Mouse (Mus musculus) left cerebral cortex, postnatal 25 days (tissue): Measurements from ENCODE around the gene Tagln. TPM values are rescaled to one million over a fixed set of nuclear protein-coding genes. Genes with fewer than 3 reads are reported as not detected.

Experiments used
- DNase-seq, 2 experiments: peaks; one replicate each; pipeline ENCODE4 v3.0.0; 2022; ENCODE audit warnings: low spot score in 2 of 2, mixed read lengths in 1 of 2
- intact Hi-C: fragments of 180-260 bp; cut with DNase I; formaldehyde crosslinking; loops from one replicate; pipeline ENCODE4 v1.15.1; 2025
- total RNA-seq, 2 experiments: library from RNA; stranded (reverse); gene quantifications; 2 replicates each; pipeline ENCODE4 v1.2.3; 2021

Gene Tagln
- total RNA-seq, 2 experiments from 2014 or later, result 9.3 to 12.7 TPM

- intact Hi-C loops, result no loop called here
- no peak for DNase-seq
Measured at GRCm38 (mm10) chr9:45952057-45952456, 16.2 kb upstream of the Tagln start.

DNA sequence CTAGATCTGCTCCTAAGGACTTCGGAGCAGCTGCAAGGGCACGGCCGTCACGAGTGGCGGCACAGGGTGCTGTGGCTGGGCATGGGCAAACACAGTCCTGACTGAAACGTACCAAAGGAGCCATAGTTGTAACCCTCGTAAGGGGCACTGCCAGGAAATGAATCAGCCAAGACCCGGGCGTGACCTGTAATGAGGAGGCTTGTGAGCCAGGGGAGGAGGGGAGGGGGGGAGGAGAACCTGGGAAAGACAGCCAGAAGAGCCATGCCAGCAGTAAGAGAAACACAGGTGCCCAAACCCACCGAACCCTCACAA lies 11.0 kb upstream of the Tagln start:
- DNase-seq, result no peak
- intact Hi-C loops, result no loop called here

GRCm38 (mm10) chr9:45946182-45946871 lies 10.5 kb upstream of the Tagln start:
- intact Hi-C loops, result no loop called here
- no peak for DNase-seq

DNA sequence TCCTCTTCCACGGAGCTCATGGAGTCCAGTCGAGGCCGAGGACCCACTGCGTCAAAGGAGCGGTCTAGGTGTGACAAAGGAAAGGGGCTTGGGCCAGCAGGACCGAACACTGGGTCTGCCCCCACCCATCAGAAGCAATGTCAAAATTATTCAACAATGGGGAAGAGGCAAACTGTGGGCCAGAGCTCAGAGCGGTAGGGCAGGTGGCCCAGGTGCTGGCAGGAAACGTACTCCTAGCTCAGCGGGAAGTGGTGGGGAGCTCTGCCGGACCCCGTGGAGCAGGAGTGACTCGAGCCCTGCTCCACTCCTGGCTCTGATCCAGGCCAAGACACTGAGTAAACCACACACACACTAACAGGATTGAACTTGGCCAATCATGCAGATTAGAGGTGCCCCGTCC lies 9.9 kb upstream of the Tagln start:
- DNase-seq, result no peak
- intact Hi-C loops, result no loop called here

DNA sequence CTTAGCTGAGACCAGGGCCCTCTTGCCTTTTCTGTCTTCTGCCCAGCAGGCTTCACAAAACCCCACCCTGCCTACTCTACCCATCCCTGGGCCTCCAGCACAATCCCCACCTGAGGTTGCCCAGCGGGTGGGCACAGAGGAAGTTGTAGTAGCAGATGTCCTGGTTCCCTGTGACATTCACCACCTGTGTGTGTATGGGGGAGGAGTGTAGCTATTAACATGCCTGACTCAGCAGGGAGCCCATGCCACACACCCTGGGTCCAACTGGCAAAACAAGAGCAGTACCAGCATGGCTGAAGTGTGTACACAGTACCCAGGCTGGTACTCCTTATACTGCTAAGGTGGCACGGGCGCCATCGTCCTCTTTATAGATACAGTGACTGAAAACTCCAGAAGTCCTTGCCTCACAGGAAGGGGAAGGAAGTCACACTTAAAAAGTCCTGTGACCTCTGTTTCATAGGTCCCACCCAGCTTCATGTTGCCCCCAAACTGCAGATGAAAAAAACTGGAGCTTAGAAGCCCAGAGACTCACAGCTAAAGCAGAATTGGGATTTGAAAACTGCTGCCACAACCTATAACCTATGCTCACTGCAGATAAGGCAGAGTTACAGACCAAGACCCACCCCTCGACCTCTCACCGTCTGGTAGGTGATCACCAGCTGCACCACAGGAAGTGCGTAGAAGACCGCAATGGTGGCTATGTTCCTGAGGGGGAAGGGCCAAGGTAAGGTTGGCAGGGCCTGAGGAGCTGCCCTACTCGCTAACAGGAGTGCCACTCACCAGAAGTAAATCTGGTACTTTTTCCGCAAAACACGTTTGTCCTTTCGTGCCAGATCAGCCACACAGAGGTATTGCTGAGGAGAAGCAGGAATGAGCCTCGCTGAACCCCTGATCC lies 8.9 kb upstream of the Tagln start:
- intact Hi-C loops, result no loop called here
- no peak for DNase-seq

DNA sequence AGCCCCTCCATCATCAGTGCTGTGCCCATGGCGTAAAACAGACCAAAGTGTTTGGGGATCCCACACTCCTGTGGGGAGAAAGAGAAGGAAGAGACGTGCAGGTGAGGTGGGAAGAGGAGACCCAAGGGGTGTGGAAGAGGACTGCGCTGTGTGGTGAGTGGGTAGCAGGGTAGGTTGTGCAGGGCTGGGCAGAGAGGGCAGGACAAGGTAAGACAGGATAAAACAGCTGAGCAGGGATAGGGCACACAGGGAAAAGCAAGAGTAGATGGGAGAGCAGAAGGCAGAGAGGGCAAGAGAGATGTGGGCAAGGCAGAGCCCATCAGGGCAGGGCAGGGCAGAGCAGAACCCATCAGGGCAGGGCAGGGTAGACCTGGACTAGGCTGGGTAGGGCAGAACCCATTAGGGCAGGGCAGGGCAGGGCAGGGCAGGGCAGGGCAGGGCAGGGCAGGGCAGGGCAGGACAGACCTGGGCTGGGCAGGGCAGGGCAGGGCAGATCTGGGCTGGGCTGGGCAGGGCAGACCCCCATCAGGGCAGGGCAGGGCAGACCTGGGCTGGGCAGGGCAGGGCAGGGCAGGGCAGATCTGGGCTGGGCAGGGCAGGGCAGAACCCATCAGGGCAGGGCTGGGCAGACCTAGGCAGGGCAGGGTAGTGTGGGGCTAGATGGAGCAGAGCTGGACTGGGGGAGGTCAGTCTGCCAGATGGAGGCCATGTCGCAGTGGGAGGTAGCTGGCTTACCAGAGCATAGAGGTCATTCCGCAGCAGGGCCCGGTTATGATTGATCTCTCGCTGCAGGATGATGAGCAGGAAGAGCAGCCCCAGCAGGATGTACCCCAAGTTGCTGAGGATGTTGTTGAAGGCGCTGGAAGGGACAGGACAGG lies 8.0 kb upstream of the Tagln start:
- DNase-seq, result no peak
- intact Hi-C loops, result no loop called here

DNA sequence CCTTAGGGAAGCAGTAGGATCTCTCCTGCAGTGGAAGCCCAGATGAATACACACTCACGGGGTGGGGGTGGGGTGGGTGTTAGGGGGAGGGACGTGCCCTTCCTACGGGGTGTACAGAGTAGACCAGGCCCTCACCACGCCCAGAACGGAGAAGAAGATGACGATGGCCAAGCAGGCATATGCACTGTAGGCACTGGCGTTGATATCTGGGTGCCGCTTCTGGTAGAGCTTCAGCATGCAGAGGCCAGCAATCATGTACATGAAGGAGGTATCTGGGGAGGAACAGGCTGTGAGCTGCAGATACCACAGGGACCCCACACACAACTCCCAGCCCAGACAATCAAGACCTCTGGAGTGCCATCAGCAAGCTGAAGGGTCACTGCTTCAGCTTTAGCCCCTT lies 7.1 kb upstream of the Tagln start:
- no peak for DNase-seq
- intact Hi-C loops, result no loop called here

GRCm38 (mm10) chr9:45942464-45942863 lies 6.6 kb upstream of the Tagln start:
- no peak for DNase-seq
- intact Hi-C loops, result no loop called here

- intact Hi-C loops, result no loop called here
- DNase-seq, result no peak
Measured at GRCm38 (mm10) chr9:45941329-45941888, 5.6 kb upstream of the Tagln start.

DNA sequence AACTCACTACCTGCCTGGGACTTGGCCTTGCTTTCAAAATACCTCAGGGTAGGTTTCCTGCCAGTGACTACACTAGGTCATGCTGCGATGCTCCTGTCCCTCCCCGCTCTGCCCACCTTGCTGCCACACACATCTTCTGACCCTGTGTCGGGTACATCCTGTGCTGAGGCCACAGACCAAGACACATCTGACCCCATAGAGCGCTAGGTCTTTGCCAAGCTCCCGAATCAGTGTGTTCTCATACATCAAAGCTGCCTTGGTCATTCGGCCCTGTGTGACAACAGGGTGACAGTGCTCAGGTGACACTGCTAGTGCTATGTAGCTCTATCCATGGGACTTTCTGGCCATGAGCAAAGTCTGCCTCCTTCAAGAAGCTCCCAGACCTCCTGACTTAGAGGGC lies 3.9 kb upstream of the Tagln start:
- DNase-seq, result no peak
- intact Hi-C loops, result no loop called here

DNA sequence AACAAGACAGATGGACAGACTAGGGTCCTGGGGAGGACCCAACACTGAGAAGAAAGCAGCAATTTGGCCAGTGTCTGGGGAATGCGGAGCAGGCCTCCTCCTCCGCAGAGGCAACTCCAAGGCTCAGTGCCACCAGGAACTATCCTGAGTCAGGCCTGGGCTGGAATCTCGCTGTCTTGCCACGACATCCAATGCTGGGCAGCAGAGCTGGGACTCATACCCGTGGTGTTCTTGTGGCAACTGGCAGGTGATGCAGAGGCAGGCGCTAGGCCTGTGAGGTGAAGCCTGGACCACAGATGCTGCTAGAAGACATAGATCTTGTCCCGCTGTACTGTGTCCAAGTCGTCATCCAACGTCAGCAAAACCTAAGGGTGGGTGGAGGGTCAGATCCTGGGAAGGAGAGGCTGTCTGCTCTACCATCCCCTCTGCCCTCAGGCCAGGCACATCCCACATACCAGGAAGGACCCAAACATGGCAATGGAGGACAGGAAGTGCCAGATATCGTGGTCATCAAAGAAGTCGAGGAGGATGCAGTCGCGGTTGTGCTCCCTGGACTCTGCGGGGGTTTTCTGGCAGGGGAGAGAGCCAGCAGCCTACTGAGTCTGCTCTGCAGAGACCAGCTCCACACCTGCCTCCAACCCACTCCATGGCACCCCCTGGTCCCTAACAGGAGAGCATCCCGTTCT lies 3.2 kb upstream of the Tagln start:
- intact Hi-C loops, result no loop called here
- DNase-seq, result no peak

- DNase-seq, result no peak
- intact Hi-C loops, result no loop called here
Measured at GRCm38 (mm10) chr9:45938088-45938487, 2.2 kb upstream of the Tagln start.

DNA sequence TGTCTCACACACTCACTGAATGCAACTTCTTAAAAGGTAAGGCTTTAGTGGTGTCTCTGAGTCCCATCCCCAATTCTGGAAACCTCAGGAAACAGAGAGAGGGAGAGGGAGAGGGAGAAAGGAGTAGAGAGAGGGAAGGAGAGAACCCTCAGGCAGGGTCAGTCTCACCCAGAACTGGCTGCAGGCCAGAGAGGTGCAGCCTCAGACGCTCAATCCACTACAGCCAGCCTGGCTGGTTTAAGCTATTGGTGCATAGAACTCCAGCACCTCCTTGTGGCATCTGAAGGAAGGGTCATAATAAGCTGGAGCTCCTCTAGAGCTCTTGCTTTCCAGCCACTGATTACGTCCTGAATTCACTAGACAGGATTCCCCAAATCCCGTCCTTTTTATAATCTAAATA lies 1.0 kb upstream of the Tagln start:
- DNase-seq, result peak; percentile 43 to 65
- intact Hi-C loops, result no loop called here

DNA sequence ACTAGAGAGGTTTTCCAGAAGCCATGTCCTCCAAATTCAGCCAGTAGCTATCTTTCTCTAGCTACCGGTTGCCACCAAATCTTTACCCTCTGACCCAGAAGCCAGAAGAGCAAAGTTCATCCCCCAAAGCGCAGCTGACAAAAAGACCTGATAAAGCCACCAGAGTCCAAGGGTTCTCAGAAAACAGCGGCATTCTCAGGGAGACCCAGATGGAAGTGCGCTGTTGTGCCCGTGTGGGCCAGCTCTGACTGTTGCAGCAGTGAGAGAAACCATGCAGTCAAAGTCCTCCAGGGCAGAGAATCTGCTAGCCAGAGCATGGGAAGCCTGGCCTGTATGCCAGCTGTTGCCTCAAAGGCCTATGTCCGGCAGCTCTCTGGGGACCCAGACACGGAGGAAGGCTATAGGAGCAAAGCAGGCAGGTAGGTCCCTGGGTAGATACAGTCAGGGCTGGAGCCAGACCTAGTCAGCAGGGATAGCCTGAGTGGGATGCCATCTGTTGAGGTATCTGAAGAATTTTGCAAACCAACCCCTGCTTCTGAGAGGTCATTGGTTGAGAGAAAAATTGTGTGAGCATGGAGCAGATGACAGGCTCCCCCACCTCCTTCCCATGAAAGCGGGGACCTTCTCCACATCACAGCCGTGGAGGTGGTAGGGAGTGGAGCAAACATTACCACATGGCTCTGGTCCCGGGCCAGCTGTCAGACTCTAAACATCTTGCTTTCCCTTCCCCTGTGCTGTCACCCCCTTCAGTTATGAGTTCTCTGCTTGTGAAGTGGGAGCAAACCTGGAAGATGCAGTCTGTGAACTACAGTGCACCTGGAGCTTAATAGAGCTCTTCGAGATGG lies 3.1 kb downstream of the Tagln start:
- intact Hi-C loops, result no loop called here
- peak in 1 of 2 experiments; percentile 65 for DNase-seq

- intact Hi-C loops, result no loop called here
- no peak for DNase-seq
Measured at GRCm38 (mm10) chr9:45931958-45932357, 3.9 kb downstream of the Tagln start.

- intact Hi-C loops, result no loop called here
- no peak for DNase-seq
Measured at GRCm38 (mm10) chr9:45929285-45929684, 6.6 kb downstream of the Tagln start.

- no peak for DNase-seq
- intact Hi-C loops, result no loop called here
Measured at GRCm38 (mm10) chr9:45919895-45920294, 16.0 kb downstream of the Tagln start.

DNA sequence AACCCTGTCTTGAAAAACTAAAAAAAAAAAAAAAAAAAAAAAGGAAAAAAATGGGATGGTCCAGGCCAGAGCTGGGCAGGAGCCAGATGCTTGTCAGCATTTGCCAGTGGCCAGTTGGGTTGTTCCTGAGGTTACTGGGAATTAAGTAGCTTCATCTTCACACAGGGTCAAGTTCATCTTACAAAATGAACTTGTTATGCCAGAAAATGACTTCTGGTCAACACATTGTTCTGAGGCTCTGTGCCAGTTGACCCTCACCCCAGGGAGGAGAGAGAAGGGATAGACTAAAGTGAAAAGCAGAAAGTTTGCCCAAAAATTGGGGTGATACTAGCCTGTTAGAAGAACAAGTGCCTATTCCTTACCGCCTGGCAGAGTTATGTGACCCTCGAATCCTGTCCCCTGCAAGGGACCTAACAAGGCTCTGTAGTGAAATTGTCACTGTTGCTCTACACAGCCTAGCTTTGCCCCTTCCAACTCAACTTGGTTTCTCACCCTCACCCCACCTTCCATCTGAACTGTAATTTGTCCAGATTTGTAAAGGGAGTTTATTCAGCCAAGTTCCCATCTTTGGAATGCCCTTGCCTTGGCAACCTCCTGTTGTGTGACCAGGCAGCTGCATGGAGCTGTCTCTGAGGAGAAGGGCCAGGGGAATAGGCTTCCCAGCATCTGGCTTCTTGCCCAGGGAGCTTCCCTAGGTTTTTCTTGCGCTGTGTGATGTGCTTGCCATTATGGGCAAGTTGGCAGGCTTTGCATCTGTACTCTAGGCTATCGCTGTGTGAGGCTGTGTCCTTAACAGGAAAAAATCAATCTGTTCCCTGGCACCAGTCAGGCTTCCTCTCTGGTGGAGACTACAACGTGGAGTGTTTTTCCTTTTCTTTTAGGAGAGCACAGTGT lies 18.6 kb downstream of the Tagln start:
- DNase-seq, result peak; percentile 46 to 67
- intact Hi-C loops, result no loop called here
